Mouse (Mus musculus) embryonic facial prominence, embryonic 11.5 days (tissue): ENCODE measurements around the gene Ccr4. TPM values are rescaled to one million over a fixed set of nuclear protein-coding genes. Genes with fewer than 3 reads are reported as not detected.

Experiments used
- ATAC-seq: fragments of 200-750 bp; cut with Nextera tagmentation; replicated peaks from 2 replicates; pipeline ENCODE4 v1.8.0; 2017; ENCODE audit warnings: low read depth; ENCODE audit not compliant: insufficient number of reproducible peaks, low FRiP score, low TSS enrichment
- DNase-seq: peaks from one replicate; pipeline ENCODE4 v3.0.0-alpha.2; 2015; ENCODE audit warnings: low spot score
- H3K27ac ChIP-seq: fragments of 300-500 bp; sonication (generic); replicated peaks from 2 replicates; pipeline ENCODE4 v1.5.1; 2014; ENCODE audit warnings: mild to moderate bottlenecking, low read depth, low read length, control low read depth
- H3K27me3 ChIP-seq: fragments of 300-500 bp; sonication (generic); 2 replicates; pipeline ENCODE4 v1.6.1; 2014; ENCODE audit warnings: mild to moderate bottlenecking, low read length, moderate library complexity, mixed read lengths; ENCODE audit not compliant: control insufficient read depth, insufficient read depth
- H3K36me3 ChIP-seq: fragments of 300-500 bp; sonication (generic); replicated peaks from 2 replicates; pipeline ENCODE4 v1.6.1; 2014; ENCODE audit warnings: low read depth, mild to moderate bottlenecking, low read length, moderate library complexity, mixed read lengths; ENCODE audit not compliant: control insufficient read depth, insufficient read depth
- H3K4me1 ChIP-seq: fragments of 300-500 bp; sonication (generic); 2 replicates; pipeline ENCODE4 v1.6.1; 2014; ENCODE audit warnings: low read length, mixed read lengths; ENCODE audit not compliant: control insufficient read depth, insufficient read depth
- H3K4me2 ChIP-seq: fragments of 300-500 bp; sonication (generic); 2 replicates; pipeline ENCODE4 v1.6.1; 2014; ENCODE audit warnings: low read depth, mild to moderate bottlenecking, control low read depth, low read length, moderate library complexity
- H3K4me3 ChIP-seq: fragments of 300-500 bp; sonication (generic); 2 replicates; pipeline ENCODE4 v1.5.1; 2014; ENCODE audit warnings: low read depth, low read length, control low read depth
- H3K9ac ChIP-seq: fragments of 300-500 bp; sonication (generic); replicated peaks from 2 replicates; pipeline ENCODE4 v1.6.1; 2014; ENCODE audit warnings: mild to moderate bottlenecking, control low read depth, low read length
- H3K9me3 ChIP-seq: fragments of 300-500 bp; sonication (generic); replicated peaks from 2 replicates; pipeline ENCODE4 v1.6.1; 2016; ENCODE audit warnings: mild to moderate bottlenecking, low read length, inconsistent platforms, mixed read lengths; ENCODE audit not compliant: control insufficient read depth
- WGBS: fragments of 180-500 bp; shearing (Covaris S2); extraction: QIAGEN DNeasy Blood & Tissue Kit; methylation state at CpG from one replicate; pipeline ENCODE4 v1.1.7; 2014; 5-methylcytosine and 5-hydroxymethylcytosine counted together
- polyA plus RNA-seq: library from polyadenylated mRNA; unstranded; fragments of >200 nt; fragmentation: Nextera tagmentation; extraction: Ambion mirVana; gene quantifications from 2 replicates; pipeline ENCODE4 v1.2.1, GENCODE M21; 2014

The Ccr4 gene
- polyA plus RNA-seq, 1 experiment from 2014 or later, result not detected

DNA sequence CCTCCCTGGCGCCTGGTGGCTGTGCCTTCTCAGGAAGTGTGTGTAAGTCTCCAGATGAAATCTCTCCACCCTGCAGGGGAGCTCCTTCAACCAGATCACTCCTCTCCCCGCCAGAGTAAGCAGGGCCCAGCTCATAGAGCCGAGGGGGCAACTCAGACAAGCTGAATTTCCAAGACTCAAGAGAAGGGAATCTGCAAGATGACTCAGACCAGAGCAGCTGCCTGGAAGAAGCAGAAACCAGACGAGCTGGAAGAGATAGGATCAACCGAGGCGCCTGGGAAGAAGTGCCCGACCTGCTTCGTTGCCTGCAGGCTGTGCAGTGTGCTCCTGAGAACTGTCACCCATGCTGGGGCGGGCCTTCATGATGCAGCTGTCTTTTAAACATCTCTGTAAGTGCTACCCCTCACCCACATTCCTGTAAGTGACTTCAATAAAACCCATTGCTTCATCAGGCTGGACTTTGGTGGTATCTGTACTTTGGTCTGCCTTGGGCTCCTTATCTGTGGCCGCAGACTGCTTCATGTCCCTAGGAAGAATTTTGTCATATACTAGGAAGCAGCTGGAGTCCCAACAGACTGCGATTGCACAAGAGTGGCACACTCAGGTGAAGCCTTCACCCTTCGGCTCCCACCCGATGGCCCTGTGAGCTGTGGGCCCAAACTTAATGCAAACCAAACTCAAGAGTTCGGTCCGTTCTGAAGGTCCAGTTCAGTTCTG lies 1.8 kb downstream of the Ccr4 start:
- Histone ChIP-seq H3K4me1 (no peaks in the 10 kb centered on the region), H3K4me3 (no peak overlapping the region), H3K27ac (no peak overlapping the region), H3K9me3 (no peaks in the 10 kb centered on the region), H3K27me3 (no peaks in the 10 kb centered on the region), H3K4me2 (no peak overlapping the region), H3K9ac (no peak overlapping the region), H3K36me3 (no peaks in the 10 kb centered on the region)
- 69% methylated on average over 15 of the region's 15 CpGs for WGBS
- DNase-seq, result no peak
- no peak for ATAC-seq

DNA sequence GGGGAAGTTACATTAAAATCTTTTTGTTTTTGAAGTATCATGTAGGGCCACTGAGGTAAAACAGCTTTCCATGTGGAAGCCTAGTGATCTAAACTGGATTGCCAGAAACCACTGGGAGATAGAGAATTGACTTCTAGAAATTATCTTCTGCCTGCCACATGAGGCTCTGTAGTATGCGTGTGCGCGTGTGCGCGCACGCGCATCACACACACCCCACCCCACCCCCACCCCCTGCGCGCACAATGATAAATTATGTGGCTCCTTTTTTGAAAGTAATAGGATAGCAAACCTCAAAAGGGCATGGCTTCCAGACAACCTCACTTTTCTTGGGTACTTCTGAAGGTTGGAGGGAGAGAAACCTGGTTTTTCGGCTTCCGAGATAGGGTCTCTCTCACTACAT lies 2.8 kb downstream of the Ccr4 start:
- no peaks in the 10 kb centered on the region for H3K36me3 ChIP-seq
- H3K9me3 ChIP-seq, result no peaks in the 10 kb centered on the region
- 95% methylated on average over 11 of the region's 11 CpGs for WGBS
- H3K4me1 ChIP-seq, result no peaks in the 10 kb centered on the region
- no peaks in the 10 kb centered on the region for H3K27me3 ChIP-seq
- H3K4me2 ChIP-seq, result no peak overlapping the region
- no peak overlapping the region for H3K4me3 ChIP-seq
- H3K27ac ChIP-seq, result no peak overlapping the region
- ATAC-seq (no peak), DNase-seq (no peak)
- H3K9ac ChIP-seq, result no peak overlapping the region

GRCm38 (mm10) chr9:114501111-114501510 lies 3.6 kb downstream of the Ccr4 start:
- Histone ChIP-seq H3K4me1 (no peaks in the 10 kb centered on the region), H3K27ac (no peak overlapping the region), H3K9me3 (no peaks in the 10 kb centered on the region), H3K27me3 (no peaks in the 10 kb centered on the region), H3K9ac (no peak overlapping the region), H3K4me2 (no peak overlapping the region), H3K4me3 (no peak overlapping the region), H3K36me3 (no peaks in the 10 kb centered on the region)
- 98% methylated on average over 7 of the region's 7 CpGs for WGBS
- no peak for DNase-seq
- ATAC-seq, result no peak

DNA sequence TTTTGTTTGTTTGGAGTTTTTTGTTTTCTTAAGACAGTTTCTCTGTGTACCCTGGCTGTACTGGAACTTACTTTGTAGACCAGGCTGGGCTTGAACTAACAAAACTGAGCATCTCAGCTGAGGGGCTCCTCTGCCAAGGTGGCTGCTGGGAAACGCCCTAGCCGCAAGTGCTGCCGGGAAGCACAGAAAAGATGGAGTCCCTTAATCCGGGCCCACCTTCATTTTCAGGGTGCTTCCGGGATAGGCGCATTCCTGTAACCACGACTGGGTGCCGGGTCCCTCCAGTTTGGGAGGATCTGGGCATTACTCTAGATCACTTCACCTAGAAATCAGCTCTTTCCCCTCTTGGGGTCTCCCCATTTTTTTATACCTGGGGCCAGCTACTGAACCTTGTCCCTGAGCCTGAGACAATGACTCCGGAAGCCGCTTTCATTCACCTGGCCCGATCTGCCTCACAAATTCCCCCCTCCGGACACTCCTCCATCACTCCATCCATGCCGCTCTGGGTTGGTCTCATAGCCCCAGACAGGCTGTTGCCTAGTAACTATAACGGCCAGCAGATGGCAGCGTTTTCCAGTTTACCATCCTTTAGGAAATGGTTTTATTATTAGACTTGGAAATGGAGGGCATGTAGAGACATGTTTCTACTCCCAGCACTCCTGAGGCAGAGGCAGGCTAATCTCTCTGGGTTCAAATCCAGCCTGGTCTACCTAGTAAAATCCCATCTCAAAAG lies 4.8 kb downstream of the Ccr4 start:
- DNase-seq, result peak; percentile 84
- Histone ChIP-seq H3K4me3 (no peak overlapping the region), H3K4me2 (no peak overlapping the region), H3K27me3 (no peaks in the 10 kb centered on the region), H3K27ac (no peak overlapping the region), H3K4me1 (no peaks in the 10 kb centered on the region), H3K9me3 (no peaks in the 10 kb centered on the region), H3K36me3 (no peaks in the 10 kb centered on the region), H3K9ac (no peak overlapping the region)
- 28% methylated on average over 15 of the region's 15 CpGs for WGBS
- 0 out of 2 replicates have a peak, but pooled peaks have one; percentile 60 for ATAC-seq

DNA sequence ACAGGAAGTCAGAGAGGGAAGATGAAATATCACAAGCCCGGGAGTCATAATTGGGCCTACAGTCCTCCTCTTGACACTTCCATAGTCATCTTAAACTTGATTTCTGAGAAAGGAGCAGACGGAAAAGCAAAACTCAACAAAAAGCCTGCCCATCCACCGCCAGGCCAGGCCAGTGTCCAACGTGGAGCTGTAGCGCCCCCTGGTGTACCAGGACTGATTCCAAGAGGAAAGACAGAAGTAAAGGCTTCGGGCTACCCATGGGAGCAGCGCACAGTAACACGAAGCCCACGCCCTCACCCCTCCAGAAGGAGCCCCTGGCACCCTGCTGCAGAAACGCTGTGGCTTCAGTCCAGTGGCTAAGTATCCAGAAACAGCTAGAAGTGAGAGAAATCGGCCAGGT lies 6.5 kb downstream of the Ccr4 start:
- H3K27ac ChIP-seq, result no peak overlapping the region
- no peaks in the 10 kb centered on the region for H3K27me3 ChIP-seq
- H3K4me2 ChIP-seq, result no peak overlapping the region
- ATAC-seq, result peak; percentile 71; the same call in 1 of the 2 replicates
- H3K9me3 ChIP-seq, result no peaks in the 10 kb centered on the region
- peak; percentile 93 for DNase-seq
- H3K4me3 ChIP-seq, result no peak overlapping the region
- H3K9ac ChIP-seq, result no peak overlapping the region
- WGBS, result 8% methylated on average over 11 of the region's 11 CpGs
- H3K4me1 ChIP-seq, result no peaks in the 10 kb centered on the region
- no peaks in the 10 kb centered on the region for H3K36me3 ChIP-seq

GRCm38 (mm10) chr9:114496469-114496868 lies 8.2 kb downstream of the Ccr4 start:
- 86% methylated on average over 7 of the region's 7 CpGs for WGBS
- Histone ChIP-seq H3K4me2 (no peak overlapping the region), H3K9ac (no peak overlapping the region), H3K36me3 (no peaks in the 10 kb centered on the region), H3K4me3 (no peak overlapping the region), H3K27me3 (no peaks in the 10 kb centered on the region), H3K27ac (no peak overlapping the region), H3K4me1 (no peaks in the 10 kb centered on the region), H3K9me3 (no peaks in the 10 kb centered on the region)
- DNase-seq, result no peak
- ATAC-seq, result no peak

DNA sequence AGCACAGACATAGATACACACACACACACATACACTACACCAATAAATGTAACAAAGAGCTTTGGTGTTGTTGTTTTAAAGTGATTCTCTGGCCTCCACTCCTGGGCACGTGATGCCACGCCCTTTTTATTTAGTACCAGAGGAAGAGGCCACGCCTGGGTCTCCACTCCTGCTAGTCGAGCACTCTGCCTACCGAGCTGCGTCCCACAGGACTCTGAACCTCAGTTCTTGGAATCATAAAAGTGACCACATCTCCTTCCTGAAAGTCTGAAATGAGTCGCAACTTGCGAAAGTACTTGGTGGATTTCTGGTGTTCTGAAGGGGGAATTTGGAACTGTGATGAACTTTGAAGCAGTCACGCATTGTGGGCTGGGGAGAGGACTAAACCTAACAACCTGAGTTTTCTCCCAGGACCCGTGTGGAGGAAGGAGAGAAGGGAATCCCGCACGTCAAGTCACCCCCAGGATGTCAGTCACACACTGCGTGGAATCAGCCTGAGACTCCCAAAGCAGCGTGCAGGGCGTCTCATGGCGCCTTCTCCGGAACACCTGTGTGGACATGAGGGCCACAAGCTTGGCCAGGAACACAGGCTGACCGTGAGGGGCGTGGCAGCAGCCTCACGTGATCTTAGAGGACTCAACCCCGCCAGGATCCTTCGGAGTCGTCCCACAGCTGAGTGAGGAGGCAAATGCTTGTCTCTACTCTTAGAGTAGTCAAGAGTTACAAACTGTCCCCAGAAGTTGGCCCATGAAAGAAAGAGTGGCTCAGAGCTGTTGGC lies 17.0 kb downstream of the Ccr4 start:
- DNase-seq, result no peak
- no peak overlapping the region for H3K4me2 ChIP-seq
- H3K9me3 ChIP-seq, result no peaks in the 10 kb centered on the region
- ATAC-seq, result no peak
- no peaks in the 10 kb centered on the region for H3K36me3 ChIP-seq
- WGBS, result 88% methylated on average over 23 of the region's 23 CpGs
- H3K4me3 ChIP-seq, result no peak overlapping the region
- H3K27me3 ChIP-seq, result no peaks in the 10 kb centered on the region
- H3K9ac ChIP-seq, result no peak overlapping the region
- no peaks in the 10 kb centered on the region for H3K4me1 ChIP-seq
- H3K27ac ChIP-seq, result no peak overlapping the region

DNA sequence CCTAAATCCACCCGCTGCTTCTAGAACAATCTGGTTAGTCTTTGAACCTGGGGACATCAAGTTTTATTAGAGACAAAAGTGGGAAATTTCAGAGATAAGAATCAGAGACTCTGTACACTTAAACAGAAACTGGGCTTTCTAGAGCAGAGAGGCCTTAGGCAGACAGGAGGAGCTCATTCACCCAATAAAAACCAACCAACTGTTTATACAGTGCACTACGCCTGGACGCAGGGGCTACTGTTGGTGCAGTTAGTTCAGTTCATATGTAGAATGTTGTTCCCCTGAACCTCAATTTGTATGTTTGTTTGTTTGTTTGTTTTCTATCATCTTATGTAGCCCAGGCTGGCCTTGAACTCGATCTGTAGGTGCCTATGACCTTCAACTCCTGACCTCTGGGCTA lies 17.9 kb downstream of the Ccr4 start:
- no peaks in the 10 kb centered on the region for H3K4me1 ChIP-seq
- no peak overlapping the region for H3K4me2 ChIP-seq
- no peak for DNase-seq
- no peaks in the 10 kb centered on the region for H3K36me3 ChIP-seq
- no peak overlapping the region for H3K4me3 ChIP-seq
- H3K27ac ChIP-seq, result no peak overlapping the region
- no peak overlapping the region for H3K9ac ChIP-seq
- no peaks in the 10 kb centered on the region for H3K27me3 ChIP-seq
- H3K9me3 ChIP-seq, result no peaks in the 10 kb centered on the region
- no peak for ATAC-seq
- WGBS, result 83% methylated on average over 4 of the region's 4 CpGs
